Mouse (Mus musculus) lung, embryonic 15.5 days (tissue): ENCODE data around the gene Gm37419. TPM values are rescaled to one million over a fixed set of nuclear protein-coding genes. Genes with fewer than 3 reads are reported as not detected.

Experiments
- ATAC-seq: fragments of 200-750 bp; cut with Nextera tagmentation; 2 replicates; pipeline ENCODE4 v1.8.0; 2017; ENCODE audit warnings: moderate number of reproducible peaks, borderline replicate concordance; ENCODE audit not compliant: low FRiP score, low TSS enrichment; ENCODE audit errors: extremely low read depth
- H3K27ac ChIP-seq: fragments of 300-500 bp; sonication (generic); 2 replicates; pipeline ENCODE4 v1.5.1; 2015; ENCODE audit warnings: moderate library complexity, mild to moderate bottlenecking, inconsistent platforms
- H3K27me3 ChIP-seq: fragments of 300-500 bp; sonication (generic); 2 replicates; pipeline ENCODE4 v1.6.1; 2015; ENCODE audit warnings: inconsistent platforms
- H3K36me3 ChIP-seq: fragments of 300-500 bp; sonication (generic); 2 replicates; pipeline ENCODE4 v1.6.1; 2015; ENCODE audit warnings: inconsistent platforms
- H3K4me1 ChIP-seq: fragments of 300-500 bp; sonication (generic); 2 replicates; pipeline ENCODE4 v1.6.1; 2015; ENCODE audit warnings: inconsistent platforms
- H3K4me2 ChIP-seq: fragments of 300-500 bp; sonication (generic); 2 replicates; pipeline ENCODE4 v1.6.1; 2015; ENCODE audit warnings: inconsistent platforms, mild to moderate bottlenecking, moderate library complexity
- H3K4me3 ChIP-seq: fragments of 300-500 bp; sonication (generic); 2 replicates; pipeline ENCODE4 v1.5.1; 2015; ENCODE audit warnings: mild to moderate bottlenecking, inconsistent platforms
- H3K9ac ChIP-seq: fragments of 300-500 bp; sonication (generic); 2 replicates; pipeline ENCODE4 v1.6.1; 2015; ENCODE audit warnings: inconsistent platforms
- H3K9me3 ChIP-seq: fragments of 300-500 bp; sonication (generic); 2 replicates; pipeline ENCODE4 v1.6.1; 2016; ENCODE audit warnings: inconsistent platforms
- WGBS: fragments of 180-500 bp; shearing (Covaris S2); methylation state at CpG from one replicate; pipeline ENCODE4 v1.1.7; 2015; 5-methylcytosine and 5-hydroxymethylcytosine counted together
- polyA plus RNA-seq: library from polyadenylated mRNA; unstranded; fragments of >200 nt; fragmentation: Nextera tagmentation; extraction: Ambion mirVana; gene quantifications from 2 replicates; pipeline ENCODE4 v1.2.1, GENCODE M21; 2015

Gm37419 gene
- polyA plus RNA-seq, 1 experiment from 2014 or later: not detected

GRCm38 (mm10) chr16:24036398-24036797 is 48.1 kb downstream of the Gm37419 start:
- ATAC-seq: no peak
- no peaks in the 10 kb centered on the region for H3K4me1 ChIP-seq
- 82% methylated on average over 3 of the region's 3 CpGs for WGBS
- no peak overlapping the region for H3K4me2 ChIP-seq
- H3K27ac ChIP-seq: no peak overlapping the region
- no peaks in the 10 kb centered on the region for H3K27me3 ChIP-seq
- no peaks in the 10 kb centered on the region for H3K36me3 ChIP-seq
- H3K9me3 ChIP-seq: no peaks in the 10 kb centered on the region
- no peak overlapping the region for H3K4me3 ChIP-seq
- H3K9ac ChIP-seq: no peak overlapping the region

Other genes starting within 250 kb of the Gm37419 start
- gene Sst, start 97.5 kb upstream of the Gm37419 start, polyA plus RNA-seq: 0.57 TPM in 1 of 2 replicates, not detected in the other
- not detected in 2 replicates for gene Rtp2, start 56.1 kb upstream of the Gm37419 start, polyA plus RNA-seq
- gene Bcl6, start 370 bp downstream of the Gm37419 start, polyA plus RNA-seq: 1.7 TPM in 2 replicates